Mouse (Mus musculus): ENCODE measurements around the gene Usp53.

DNA sequence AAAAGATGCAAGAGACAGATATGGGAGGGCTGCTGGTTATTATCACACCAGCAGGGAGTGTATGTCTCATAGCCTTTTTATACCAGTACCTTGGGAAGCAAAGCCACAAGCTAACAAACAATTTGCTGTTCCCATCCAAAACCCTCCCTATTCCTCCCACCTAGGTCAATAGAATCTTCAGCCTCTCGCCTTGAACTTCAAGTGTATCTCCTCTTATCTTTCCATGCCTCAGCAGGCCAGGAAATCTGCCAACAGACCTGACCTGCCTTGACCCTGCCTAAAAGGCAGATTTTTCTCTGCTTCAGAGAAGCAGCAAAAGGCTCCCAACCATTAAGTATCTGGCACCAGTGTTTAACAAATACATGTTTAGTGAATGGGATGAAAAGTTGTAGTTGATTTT is 2.1 kb upstream of the Usp53 start:
- TF ChIP-seq CTCF (IDR thresholded peaks at IDR 0.05; ENCODE audit: extremely low read depth, insufficient read length, insufficient replicate concordance, low read depth, low read length) (no peak), POLR2A (IDR thresholded peaks at IDR 0.05; ENCODE audit: low read depth, low read length) (no peak)
